In genomic region chr7:120875540-120876388, GRCm38 (mm10) we compare ENCODE assay signal across 10 mouse cellular contexts. TPM values are rescaled to one million over a fixed set of nuclear protein-coding genes. Genes with fewer than 3 reads are reported as not detected.
A peak's percentile ranks its signal among the peaks of the same experiment; 100 is the strongest.
DNase-seq lines count a peak whose midpoint lies in the region; ATAC-seq and TF ChIP-seq lines count a peak whose summit lies in the region.
"Had no signal": no experiment of that assay in that cellular context is flagged by ENCODE, and none has a peak within 500 bp of the region (broad histone marks: within the 10 kb centered on the region; RNA-seq: fewer than 3 reads in every experiment).

No protein-coding gene starts in this region.

- TF ChIP-seq EP300 in liver, postnatal 0 days (IDR thresholded peaks at IDR 0.05; ENCODE audit: low read depth) = no peak

- H3K9me3 ChIP-seq in kidney, postnatal 0 days (replicated peaks; ENCODE audit: low read length) = no peaks in the 10 kb centered on the region
- no peaks in the 10 kb centered on the region for H3K9me3 ChIP-seq in liver, postnatal 0 days (ENCODE audit: low read length)
- H3K9me3 ChIP-seq: forebrain, embryonic 13.5 days had no signal

- DNase-seq in kidney, postnatal 0 days (ENCODE audit: low spot score) = no peak
- DNase-seq in kidney, adult 8-10 months = no peak
- no peak for DNase-seq in liver, postnatal 0 days
- no peak for DNase-seq in left cerebral cortex, postnatal 10 days (ENCODE audit: extremely low spot score in 1 of 2, low spot score in 2 of 2)
- DNase-seq in yolk sac, embryonic 10.5 days (ENCODE audit: low spot score) = no peak
- DNase-seq: layer of hippocampus, postnatal 36 days had no signal

- no peak overlapping the region for H3K9ac ChIP-seq in kidney, postnatal 0 days (ENCODE audit: low read depth, low read length)
- peak overlapping the region; percentile 48 for H3K9ac ChIP-seq in liver, postnatal 0 days (replicated peaks)
- H3K9ac ChIP-seq: forebrain, embryonic 13.5 days had no signal

- WGBS in kidney, postnatal 0 days = 64% methylated on average over 3 of the region's 3 CpGs
- 52% methylated on average over 3 of the region's 3 CpGs for WGBS in bone marrow, adult 2 months
- 62% methylated on average over 3 of the region's 3 CpGs for WGBS in liver, postnatal 0 days (ENCODE audit: insufficient replicate concordance)

- no peaks in the 10 kb centered on the region for H3K4me1 ChIP-seq in kidney, postnatal 0 days (replicated peaks; ENCODE audit: insufficient read depth, low read length)
- peaks cover 2% of the 10 kb centered on the region; the same call in 1 of the 2 replicates for H3K4me1 ChIP-seq in bone marrow, adult 2 months (ENCODE audit: control insufficient read depth, insufficient read depth, low read length)
- peaks cover 18% of the 10 kb centered on the region for H3K4me1 ChIP-seq in liver, postnatal 0 days (ENCODE audit: insufficient read depth)
- H3K4me1 ChIP-seq: forebrain, embryonic 13.5 days had no signal

- ATAC-seq in kidney, postnatal 0 days (replicated peaks; ENCODE audit: low FRiP score, low read depth) = no peak; the same call in 1 of the 2 replicates
- ATAC-seq in erythroid progenitor cell, adult 5-6 weeks (replicated peaks; ENCODE audit: low FRiP score, poor library complexity, severe bottlenecking) = peak; percentile 37
- peak; percentile 39 for ATAC-seq in liver, postnatal 0 days
- ATAC-seq: activated CD4-positive, CD25-positive, alpha-beta regulatory T cell, adult 4 months; forebrain, embryonic 13.5 days had no signal

- no peak; the same call in 1 of the 2 replicates for TF ChIP-seq CTCF in kidney, postnatal 0 days (IDR thresholded peaks at IDR 0.05; ENCODE audit: low read depth)
- no peak for TF ChIP-seq CTCF in bone marrow, adult 2 months (IDR thresholded peaks at IDR 0.05; ENCODE audit: control insufficient read depth, insufficient read depth, low read length)
- no peak for TF ChIP-seq CTCF in liver, postnatal 0 days (IDR thresholded peaks at IDR 0.05; ENCODE audit: low read depth)

- intact Hi-C loops in left cerebral cortex, postnatal 10 days (cut with DNase I) = no loop called here

- no peak overlapping the region for H3K4me2 ChIP-seq in kidney, postnatal 0 days (ENCODE audit: low read length)
- peak overlapping the region; percentile 60 for H3K4me2 ChIP-seq in liver, postnatal 0 days (ENCODE audit: low read depth, low read length)
- H3K4me2 ChIP-seq: forebrain, embryonic 13.5 days had no signal

- no peak overlapping the region for H3K4me3 ChIP-seq in kidney, postnatal 0 days (replicated peaks; ENCODE audit: low read depth, low read length)
- peak overlapping the region; percentile 10 for H3K4me3 ChIP-seq in bone marrow, adult 2 months (replicated peaks; ENCODE audit: control insufficient read depth, low read depth, low read length)
- H3K4me3 ChIP-seq in liver, postnatal 0 days (ENCODE audit: low read depth, low read length) = peak overlapping the region; percentile 24
- H3K4me3 ChIP-seq: forebrain, embryonic 13.5 days had no signal

- no peaks in the 10 kb centered on the region for H3K27me3 ChIP-seq in kidney, postnatal 0 days (ENCODE audit: insufficient read depth, low read length)
- no peaks in the 10 kb centered on the region for H3K27me3 ChIP-seq in liver, postnatal 0 days (ENCODE audit: insufficient read depth, low read length)
- H3K27me3 ChIP-seq: forebrain, embryonic 13.5 days had no signal

- 0 out of 2 replicates have a peak overlapping the region, but pooled peaks have one; percentile 19 for H3K27ac ChIP-seq in kidney, postnatal 0 days
- peak overlapping the region; percentile 76 for H3K27ac ChIP-seq in bone marrow, adult 2 months (ENCODE audit: control insufficient read depth, insufficient read depth, low read depth, low read length, poor library complexity)
- peak overlapping the region; percentile 94 for H3K27ac ChIP-seq in liver, postnatal 0 days (ENCODE audit: low read depth)
- H3K27ac ChIP-seq: forebrain, embryonic 13.5 days had no signal

- no peak for TF ChIP-seq POLR2A in bone marrow, adult 2 months (IDR thresholded peaks at IDR 0.05; ENCODE audit: borderline replicate concordance, control insufficient read depth, low read depth, low read length)

- peaks cover 3% of the 10 kb centered on the region; the same call in 1 of the 2 replicates for H3K36me3 ChIP-seq in kidney, postnatal 0 days (ENCODE audit: insufficient read depth, low read length)
- H3K36me3 ChIP-seq in liver, postnatal 0 days (replicated peaks; ENCODE audit: insufficient read depth, low read length) = peaks cover 50% of the 10 kb centered on the region

RNA-seq across cellular contexts. Expression of gene Eef2k, which starts 33.1 kb away (rescaled TPM):
- 13.8 and 14.9 TPM in 2 replicates for polyA plus RNA-seq in kidney, postnatal 0 days (2015; fragmentation: Nextera tagmentation; extraction: Ambion mirVana)
- 39.2 and 39.8 TPM in 2 replicates for polyA plus RNA-seq in bone marrow, adult 2 months (2011; ENCODE audit: insufficient read depth, insufficient read length, low replicate concordance, missing spikeins)
- 35.6 and 62.3 TPM in 2 replicates for total RNA-seq in erythroid progenitor cell, adult 5-6 weeks (2015; ENCODE audit: low replicate concordance)
- 80.2 and 225 TPM in 2 replicates for total RNA-seq in erythroid progenitor cell, adult 5-6 weeks (2017; ENCODE audit: low replicate concordance)
- 14.4 and 19.5 TPM in 2 replicates for polyA plus RNA-seq in liver, postnatal 0 days (2015; fragmentation: Nextera tagmentation; extraction: Ambion mirVana)
- 10 to 100 TPM; 45.1 to 46.0 TPM for total RNA-seq in left cerebral cortex, postnatal 10 days (2021)

RNA-seq across cellular contexts. Expression of gene Polr3e, which starts 41.8 kb away (rescaled TPM):
- polyA plus RNA-seq in kidney, postnatal 0 days (2015; fragmentation: Nextera tagmentation; extraction: Ambion mirVana) = 31.8 and 34.0 TPM in 2 replicates
- 6.5 and 14.2 TPM in 2 replicates for polyA plus RNA-seq in bone marrow, adult 2 months (2011; ENCODE audit: insufficient read depth, insufficient read length, low replicate concordance, missing spikeins)
- total RNA-seq in erythroid progenitor cell, adult 5-6 weeks (2015; ENCODE audit: low replicate concordance) = 0.42 and 1.4 TPM in 2 replicates
- 2.3 and 3.0 TPM in 2 replicates for total RNA-seq in erythroid progenitor cell, adult 5-6 weeks (2017; ENCODE audit: low replicate concordance)
- polyA plus RNA-seq in liver, postnatal 0 days (2015; fragmentation: Nextera tagmentation; extraction: Ambion mirVana) = 8.5 and 9.3 TPM in 2 replicates
- 10 to 100 TPM; 34.5 to 34.6 TPM for total RNA-seq in left cerebral cortex, postnatal 10 days (2021)

Comparison
In these comparisons a context has a peak if more than half of its experiments do, and no peak if none do; other contexts are left out.
1. H3K27ac ChIP-seq: peak in every context shown above with its lines; median percentile 94 in liver, postnatal 0 days; 76 in bone marrow, adult 2 months; 19 in kidney, postnatal 0 days.